Mouse (Mus musculus) large intestine, adult 2 months (tissue): Measurements from ENCODE around the gene Spaca4. TPM values are rescaled to one million over a fixed set of nuclear protein-coding genes. Genes with fewer than 3 reads are reported as not detected.

Experiments
- DNase-seq: peaks from one replicate; pipeline ENCODE4 v3.0.0-alpha.2; 2012; ENCODE audit warnings: low read depth, low spot score
- WGBS: fragments of 180-500 bp; shearing (Covaris S2); methylation state at CpG from one replicate; pipeline ENCODE4 v1.1.7; 2018; 5-methylcytosine and 5-hydroxymethylcytosine counted together
- polyA plus RNA-seq: library from polyadenylated mRNA; depleted of rRNA; stranded (reverse); fragments of >200 nt; gene quantifications from 2 replicates; pipeline ENCODE4 v1.2.3, GENCODE M21; 2012; rRNA removed

The Spaca4 gene
- not detected in 2 replicates for polyA plus RNA-seq

DNA sequence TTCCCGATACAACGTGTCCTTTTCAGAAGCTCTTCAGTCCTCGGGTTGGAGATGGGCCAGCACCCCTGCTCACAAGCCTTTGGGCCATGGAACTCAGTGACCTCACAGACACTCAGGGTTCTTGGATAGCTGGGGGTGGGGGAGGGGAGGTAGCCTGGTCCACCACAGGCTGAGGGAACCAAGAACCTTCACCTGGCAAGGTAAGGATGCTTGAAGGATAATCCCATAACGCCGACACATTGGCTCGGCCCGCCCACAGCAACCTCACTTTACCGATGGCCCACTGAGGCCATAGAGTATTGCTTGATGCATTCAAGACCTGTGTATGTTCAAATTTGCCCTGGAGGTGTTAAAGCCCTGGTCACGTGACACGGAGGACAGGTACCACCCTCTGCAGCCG is at the start of gene Spaca4:
Gene Spaca4 (minus strand): TSS at position 101 of the 400 bp plus-strand sequence.
- DNase-seq: no peak
- WGBS: 65% methylated on average over 11 of the region's 11 CpGs

DNA sequence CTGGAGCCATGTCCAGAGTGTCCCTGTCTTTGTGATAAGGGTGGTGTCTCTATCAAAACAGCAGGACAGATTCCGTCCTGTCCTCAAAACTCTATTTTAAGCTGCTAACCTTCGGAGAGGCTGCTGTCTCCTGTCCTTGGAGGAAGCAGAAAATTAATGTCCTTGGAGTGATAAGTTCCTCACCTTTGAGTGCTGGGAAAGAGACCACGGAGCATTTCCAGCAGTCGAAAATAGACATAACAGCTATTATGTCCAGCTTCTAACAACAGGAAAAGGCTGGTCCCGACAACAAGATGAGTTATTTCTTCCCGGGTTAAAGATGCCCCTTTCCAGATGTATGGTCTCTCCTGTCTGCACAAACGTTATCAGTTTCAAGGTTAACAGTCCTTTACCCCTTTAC is 49.6 kb upstream of the Spaca4 start:
- WGBS: 80% methylated on average over 7 of the region's 7 CpGs
- DNase-seq: no peak

DNA sequence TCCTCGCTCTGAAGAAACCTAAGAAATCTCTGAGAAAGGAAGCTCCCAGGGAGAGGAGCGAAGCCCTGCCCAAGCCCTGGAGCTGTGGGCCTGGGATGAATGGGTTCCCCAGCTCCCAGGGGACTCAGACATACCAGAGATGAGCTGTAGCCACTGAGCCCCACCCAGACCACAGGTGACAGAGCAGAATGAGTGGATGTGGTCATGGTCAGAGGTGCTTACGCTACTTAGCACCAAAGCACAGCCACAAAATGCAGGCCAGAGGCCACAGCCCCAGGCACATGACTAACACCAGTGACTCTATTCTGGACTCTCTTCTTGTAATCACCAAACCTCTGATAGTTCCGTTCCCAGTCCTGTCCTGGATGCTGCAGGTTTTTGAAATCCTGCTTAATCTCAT is 45.5 kb upstream of the Spaca4 start:
- 39% methylated on average over 4 of the region's 4 CpGs for WGBS
- DNase-seq: no peak

DNA sequence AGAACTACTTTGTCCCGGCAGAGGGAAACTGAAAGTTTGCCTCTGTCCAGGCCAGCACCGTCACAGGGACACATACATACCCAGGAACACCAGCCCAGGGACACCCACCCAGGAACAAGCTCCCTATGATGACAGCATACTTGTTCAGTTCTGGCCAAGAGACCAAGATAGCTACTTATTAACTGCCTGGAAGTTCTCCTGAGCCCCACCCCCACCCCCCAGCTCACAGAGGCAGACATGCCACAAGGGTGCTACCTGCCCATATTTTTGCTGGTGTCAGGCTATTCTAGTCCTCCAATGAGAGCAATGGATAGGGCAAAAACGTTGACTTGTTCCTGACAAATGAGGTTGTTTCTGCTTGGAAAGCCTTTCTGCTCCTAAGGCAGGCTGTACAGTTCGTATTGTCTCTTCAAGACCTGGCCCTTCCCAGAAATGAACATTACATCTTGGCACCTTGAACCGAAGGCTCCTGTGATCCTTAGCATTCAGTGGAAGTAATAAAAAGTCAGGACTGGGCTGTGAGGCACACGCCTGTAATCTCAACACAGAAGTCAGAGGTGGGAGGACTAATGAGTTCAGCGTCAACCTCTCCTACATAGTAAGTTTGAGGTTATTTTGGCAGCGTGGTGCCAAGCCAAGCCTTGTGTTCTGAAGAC is 44.9 kb upstream of the Spaca4 start:
- WGBS: 23% methylated on average over 8 of the region's 8 CpGs
- DNase-seq: no peak

DNA sequence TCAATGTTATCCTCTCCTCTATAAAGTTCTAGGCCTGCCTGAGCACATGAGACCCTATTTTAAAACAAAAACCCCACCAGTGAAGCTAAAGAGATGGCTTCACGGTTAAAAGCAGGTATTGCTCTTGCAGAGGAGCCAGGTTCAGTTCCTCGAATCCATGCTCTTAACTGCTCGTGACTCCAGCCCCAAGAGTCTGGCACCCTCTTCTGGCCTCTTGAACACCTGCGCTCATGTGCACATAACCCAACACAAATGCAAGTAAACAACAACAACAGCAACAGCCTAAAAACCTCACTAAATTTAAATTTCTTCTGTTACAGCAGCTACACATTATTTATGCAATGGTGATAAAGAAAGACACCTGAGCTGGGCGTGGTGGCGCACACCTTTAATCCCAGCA is 41.9 kb upstream of the Spaca4 start:
- WGBS: 96% methylated on average over 6 of the region's 6 CpGs
- no peak for DNase-seq

DNA sequence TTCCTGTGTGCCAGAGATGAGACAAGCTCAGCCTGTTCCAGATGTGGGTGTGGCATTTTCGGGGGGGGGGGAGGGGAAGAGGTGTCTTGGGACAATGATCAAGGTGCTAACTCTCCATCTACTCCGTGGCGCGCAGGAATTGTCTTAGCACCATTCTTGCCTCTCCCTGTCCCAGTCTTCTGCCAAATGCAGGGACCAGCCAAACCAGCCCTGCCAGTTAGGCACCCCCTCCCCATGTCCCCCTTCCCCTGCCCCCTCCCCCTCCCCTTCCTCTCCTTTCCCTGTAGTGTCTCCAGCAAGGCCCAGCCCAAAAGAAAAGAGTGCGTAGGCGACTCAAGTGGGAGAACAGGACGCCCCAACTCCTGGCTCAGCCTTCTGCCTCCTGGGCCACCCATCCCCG is 41.2 kb upstream of the Spaca4 start:
- no peak for DNase-seq
- 60% methylated on average over 8 of the region's 8 CpGs for WGBS

DNA sequence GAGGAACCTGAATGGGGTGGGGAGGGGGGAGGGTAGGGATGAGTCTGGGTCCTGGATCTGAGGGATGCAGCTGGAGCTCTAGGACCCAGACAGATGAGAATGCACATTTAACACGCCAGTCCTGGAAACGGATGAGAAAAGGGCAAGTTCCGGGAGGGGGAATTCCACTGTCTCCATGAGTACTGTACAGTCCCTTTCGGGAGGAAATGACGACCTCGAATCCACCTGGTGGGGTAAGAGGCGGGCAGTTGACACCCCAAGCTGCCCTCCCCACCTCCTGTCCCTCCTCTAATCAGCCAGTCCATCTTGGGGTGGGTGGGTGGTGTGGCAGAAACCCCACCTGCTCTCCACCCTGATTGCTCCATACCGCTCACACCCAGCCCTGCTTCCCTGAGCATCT is 40.4 kb upstream of the Spaca4 start:
- no peak for DNase-seq
- 37% methylated on average over 8 of the region's 8 CpGs for WGBS

DNA sequence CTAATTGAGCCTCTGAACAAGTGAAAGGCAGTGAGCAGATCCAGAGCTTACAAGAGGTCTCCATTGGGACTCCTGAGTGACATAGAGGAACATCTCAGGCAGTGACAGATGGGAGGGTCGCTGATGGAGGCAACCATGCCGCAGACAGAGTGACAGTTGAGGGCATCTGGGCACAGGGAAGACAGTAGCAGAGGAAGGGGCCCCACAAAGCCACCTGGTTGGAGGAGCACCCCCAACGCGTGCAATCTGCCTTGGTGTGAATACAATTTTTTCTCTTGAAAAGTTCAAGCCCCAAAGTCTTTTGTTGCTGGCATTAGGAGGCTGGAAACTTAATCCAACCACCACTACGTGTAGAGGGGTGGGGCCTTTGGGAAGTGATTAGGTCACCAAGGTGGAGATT is 34.5 kb upstream of the Spaca4 start:
- DNase-seq: no peak
- WGBS: 67% methylated on average over 5 of the region's 5 CpGs

DNA sequence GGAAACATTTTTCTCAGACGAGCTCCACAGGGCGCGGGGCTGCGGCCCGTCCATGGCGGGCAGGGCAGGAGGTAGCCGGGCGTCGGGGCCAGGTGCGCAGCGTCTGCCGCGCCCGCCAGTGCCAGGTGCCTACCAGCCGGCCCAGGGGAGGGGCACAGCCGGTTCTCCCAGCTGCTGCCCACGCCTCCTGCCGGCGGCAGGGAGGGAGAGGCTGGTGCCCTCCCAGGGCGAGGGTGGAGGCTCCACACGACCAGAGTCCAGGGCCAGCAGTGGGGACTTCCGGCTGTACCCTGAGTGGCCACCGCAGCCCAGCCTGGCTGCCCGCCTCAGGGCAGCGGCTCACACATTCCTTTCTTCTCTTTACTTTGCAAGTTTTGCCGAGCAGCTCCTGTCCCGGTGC is 33.8 kb upstream of the Spaca4 start:
- 3% methylated on average over 26 of the region's 27 CpGs for WGBS
- no peak for DNase-seq

DNA sequence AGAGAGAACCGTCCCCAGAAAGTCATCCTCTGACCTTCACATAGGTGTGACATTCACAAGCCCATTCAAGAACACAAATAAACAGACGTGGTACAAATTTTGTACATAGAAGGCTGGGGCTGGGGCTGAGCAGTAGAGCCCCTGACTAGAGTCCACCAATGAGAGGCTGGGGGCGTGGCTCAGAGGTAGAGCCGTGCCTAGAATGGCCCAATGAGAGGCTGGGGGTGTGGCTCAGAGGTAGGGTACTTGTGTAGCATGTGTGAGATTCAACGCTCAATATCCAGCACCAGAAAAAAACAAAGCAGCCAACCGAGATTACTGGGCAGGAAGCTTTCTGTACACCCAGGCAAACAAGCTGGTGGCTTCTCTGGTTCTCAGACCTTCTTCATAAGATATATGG is 30.1 kb upstream of the Spaca4 start:
- WGBS: 75% methylated on average over 6 of the region's 6 CpGs
- DNase-seq: no peak

DNA sequence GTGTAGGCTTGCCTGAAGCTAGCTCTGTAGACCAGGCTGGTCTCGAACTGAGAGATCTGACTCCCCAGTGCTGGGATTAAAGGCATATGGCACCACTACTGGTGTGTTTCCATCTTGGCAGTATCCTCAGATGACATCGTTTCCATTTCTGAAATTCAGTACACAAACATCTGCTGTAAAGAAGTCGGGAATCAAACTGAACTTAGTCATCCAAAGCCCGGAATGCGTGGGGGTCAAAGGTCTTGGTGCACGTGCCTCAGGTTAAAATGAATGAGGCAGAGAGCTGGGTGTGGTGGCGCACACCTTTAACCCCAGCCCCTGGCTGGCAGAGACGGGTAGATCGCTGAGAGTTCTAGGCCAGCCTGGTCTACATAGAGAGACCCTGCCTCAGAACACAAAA is 24.5 kb upstream of the Spaca4 start:
- no peak for DNase-seq
- 27% methylated on average over 9 of the region's 9 CpGs for WGBS

DNA sequence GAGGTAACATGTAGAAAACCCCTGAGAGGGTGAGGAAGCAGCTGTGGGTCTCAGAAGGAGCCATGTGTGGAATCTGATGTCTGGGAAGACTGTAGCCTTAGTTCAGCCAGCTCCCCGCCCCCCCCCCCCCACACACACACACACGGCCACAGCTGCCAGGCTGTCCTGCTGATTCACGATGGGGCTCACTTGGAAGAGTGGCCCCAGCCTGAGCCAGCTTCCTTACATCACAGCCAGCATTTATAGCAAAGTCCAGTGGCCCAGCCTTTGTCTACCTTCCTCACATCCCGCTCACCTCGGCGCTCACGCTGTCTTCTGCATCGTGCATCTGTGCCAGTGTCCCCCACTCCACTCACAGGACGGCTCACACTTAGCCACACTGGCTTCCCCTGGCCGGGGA is 23.8 kb upstream of the Spaca4 start:
- DNase-seq: no peak
- WGBS: 28% methylated on average over 10 of the region's 10 CpGs

DNA sequence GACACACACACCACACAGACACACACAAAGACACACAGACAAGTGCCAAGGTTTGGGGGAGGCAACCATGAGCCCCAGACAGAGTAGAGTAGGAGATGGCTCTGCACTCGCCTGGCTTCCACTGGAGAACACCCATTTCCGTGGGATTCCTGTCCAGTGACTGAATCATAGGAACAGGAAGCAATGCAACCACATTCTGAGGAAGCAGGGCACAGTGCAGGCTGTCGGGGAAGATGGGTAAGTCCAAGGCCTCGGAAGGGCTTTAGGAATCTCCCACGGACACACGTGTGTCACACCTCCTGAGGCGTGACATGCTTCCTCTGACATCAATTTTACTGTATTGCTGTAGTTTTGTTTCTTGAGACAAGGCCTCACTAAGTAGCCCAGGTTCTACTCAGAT is 22.5 kb upstream of the Spaca4 start:
- WGBS: 80% methylated on average over 7 of the region's 7 CpGs
- DNase-seq: no peak

DNA sequence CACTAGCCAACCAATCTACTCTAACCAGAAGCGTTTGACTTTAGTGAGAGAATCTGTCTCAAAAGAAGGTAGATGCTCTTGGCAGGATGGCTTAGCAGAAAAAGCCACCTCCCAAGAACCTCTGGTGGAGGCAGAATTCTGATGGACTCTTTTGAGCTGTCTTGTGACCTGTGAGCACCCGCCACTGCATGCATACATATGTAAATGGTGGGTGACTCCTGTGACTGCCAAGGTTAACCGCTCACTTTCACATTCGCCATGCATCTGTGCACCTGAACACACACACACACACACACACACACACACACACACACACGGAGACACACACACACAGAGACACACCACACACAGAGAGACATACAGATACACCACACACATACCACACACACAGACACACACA is 21.8 kb upstream of the Spaca4 start:
- DNase-seq: no peak
- WGBS: 93% methylated on average over 5 of the region's 5 CpGs

DNA sequence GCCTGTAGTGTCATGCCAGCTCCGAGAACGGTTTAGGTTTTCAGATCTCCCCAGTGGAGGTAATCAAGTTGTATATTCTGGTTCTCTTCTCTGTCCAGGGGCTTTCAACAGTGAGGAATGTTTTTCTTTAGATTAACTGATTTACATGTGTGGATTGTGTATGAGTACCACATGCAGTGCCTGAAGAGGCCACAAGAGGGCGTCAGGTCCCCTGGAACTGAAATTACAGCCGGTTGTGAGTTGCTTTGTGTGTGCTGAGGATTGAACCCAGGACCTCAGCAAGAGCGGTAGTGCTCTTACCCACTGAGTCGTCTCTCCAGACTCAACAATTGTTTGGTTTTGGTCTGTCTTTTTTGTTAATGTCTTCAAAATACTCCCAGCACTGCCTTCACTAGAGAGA is 20.9 kb upstream of the Spaca4 start:
- WGBS: 74% methylated on average over 6 of the region's 6 CpGs
- DNase-seq: no peak

DNA sequence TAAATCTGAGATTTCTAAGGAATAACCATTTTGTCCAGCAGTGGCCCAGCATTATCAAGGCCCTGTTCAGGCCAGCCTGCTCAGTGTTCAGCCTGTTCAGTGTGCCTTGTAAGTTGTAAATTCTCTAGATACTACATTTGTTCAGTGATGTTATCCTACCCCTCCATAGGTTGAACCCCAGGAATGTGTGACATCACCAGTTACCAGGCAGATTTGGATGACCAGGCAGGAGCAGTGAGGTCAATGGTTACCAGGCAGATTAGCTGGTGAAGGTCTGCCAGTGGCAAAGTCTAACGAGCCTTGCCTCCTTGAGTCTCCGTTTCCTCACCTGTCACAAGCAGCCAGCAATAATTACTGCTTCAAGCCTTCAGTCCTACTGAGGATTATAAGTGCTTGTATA is 18.8 kb upstream of the Spaca4 start:
- WGBS: 28% methylated on average over 2 of the region's 2 CpGs
- no peak for DNase-seq

DNA sequence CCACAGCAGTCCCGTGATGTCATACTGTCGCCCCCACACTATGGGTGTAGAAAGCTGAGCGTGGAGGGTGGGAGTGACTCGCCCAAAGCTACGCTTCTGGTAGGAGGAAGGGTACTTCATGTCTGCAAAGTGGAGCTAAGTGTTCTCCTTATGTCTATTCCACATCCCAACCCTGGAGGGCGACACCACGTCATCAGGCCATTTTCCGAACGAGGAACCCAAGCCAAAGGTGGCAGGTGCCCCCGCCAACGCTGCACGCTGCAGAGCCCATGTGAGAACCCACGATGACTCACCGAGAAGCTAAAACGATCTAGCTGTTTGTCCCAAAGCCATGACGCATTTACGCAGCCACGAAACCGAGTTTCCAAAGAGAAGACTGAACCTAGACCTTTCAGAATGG is 16.7 kb upstream of the Spaca4 start:
- no peak for DNase-seq
- 15% methylated on average over 19 of the region's 19 CpGs for WGBS

DNA sequence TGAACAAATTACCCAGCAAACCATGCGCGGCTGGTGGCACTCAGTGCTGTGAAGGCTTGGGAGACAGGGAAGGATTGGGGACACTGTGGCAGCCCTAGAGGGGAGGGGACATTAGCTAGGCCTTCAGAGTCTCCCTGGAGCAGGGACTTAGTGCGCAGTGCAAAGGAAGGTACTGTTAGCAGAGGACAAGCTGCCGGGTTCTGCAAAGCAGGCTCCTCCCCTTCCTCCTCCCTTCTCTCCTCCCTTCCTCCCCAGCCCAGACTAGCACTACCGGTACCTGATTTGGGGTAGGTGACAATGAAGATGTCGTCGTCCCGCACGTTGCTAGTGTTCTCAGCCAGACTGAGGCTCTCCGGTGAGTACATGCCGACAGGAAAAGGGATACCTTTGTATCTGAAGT is 16.2 kb upstream of the Spaca4 start:
- WGBS: 28% methylated on average over 11 of the region's 11 CpGs

DNA sequence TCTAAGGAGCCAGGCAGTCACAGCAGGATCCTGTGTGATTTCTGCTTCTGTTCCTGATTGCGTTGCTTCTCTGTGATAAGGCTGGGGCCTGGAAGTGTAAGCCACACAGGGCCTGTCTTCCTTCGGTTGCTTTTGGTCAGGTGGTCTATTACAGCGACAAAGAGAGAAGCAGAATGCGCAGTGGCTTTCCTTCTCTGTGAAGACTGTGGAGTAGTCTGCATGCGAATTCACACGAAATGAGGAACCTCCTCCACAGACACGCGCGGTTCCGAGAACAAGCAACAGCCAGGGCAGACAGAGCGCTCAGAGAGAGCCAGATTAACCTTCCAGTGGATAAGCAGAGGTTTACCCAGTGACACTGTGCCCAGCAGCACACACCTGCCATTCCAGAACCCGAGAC is 15.7 kb upstream of the Spaca4 start:
- no peak for DNase-seq
- WGBS: 88% methylated on average over 12 of the region's 12 CpGs

More for the DNA sequence above, 16.2 kb upstream of the Spaca4 start:
- no peak for DNase-seq

DNA sequence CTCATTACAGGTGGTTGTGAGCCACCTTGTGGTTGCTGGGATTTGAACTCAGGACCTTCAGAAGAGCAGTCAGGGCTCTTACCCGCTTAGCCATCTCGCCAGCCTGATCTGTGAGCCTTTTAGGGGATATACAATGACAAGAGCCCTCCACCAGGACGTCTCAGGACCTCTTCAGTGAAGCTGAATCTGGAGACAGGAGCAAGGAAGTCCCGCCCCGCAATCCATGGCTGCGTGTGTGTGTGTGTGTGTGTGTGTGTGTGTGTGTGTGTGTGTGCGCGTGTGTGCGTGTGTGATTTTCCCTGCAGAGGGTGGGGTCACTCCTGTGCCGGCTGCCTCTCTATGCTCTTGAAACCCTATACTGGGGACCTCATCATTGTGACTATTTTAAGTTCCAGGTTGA is 14.2 kb upstream of the Spaca4 start:
- DNase-seq: no peak
- WGBS: 51% methylated on average over 10 of the region's 10 CpGs

DNA sequence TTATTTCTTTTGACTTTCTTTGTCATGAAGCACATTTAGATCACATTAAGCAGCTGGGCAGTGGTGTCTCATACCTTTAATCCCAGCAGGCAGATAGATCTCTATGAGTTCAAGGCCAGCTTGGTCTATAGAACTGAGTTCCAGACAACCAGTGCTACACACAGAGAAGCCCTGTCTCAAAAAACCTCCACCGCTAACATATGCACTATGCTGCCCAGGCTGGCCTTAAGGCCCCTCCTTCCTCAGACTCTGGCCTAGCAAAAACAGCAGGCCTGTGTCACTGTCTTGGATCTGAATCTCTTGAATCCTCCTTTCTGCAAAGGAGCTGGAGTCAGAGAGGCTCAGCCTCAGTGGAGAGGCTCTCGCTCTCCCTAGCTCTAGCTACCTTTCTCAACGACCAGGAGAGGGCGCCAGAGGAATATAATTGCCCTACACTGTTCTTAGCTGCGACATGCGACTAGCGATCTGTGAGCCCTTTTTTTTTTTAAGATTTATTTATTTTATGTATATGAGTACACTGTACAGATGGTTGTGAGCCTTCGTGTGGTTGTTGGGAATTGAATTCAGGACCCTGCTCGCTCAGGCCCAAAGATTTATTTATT is 13.7 kb upstream of the Spaca4 start:
- 8% methylated on average over 9 of the region's 9 CpGs for WGBS
- DNase-seq: no peak

DNA sequence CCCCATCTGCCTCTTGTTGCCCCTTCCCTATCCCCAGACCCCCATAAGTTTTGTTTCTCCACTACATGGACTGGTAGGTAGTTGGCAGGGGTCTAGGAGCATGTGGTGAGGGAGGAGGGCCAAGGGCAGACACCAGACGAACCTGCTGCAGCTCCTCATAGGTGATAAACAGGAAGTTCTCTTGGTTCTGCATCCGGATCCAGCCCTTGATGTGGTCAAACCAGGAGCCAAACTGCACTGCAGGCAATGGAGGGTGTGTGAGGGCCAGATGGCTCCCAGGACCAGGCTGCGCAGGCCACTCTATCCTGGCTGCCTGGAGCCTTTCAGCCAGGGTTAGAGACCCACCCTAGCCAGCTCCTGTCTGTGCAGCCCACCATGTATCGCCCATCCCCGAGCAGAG is 7.9 kb upstream of the Spaca4 start:
- WGBS: 80% methylated on average over 5 of the region's 5 CpGs
- DNase-seq: no peak
